Mouse (Mus musculus) spleen, postnatal 36 days (tissue): ENCODE measurements around the gene Uba7.

Experiments
- DNase-seq, 2 experiments: peaks; one replicate each; pipeline ENCODE4 v3.0.0; 2022; ENCODE audit warnings: low spot score in 2 of 2, mixed read lengths in 1 of 2

Gene Uba7

DNA sequence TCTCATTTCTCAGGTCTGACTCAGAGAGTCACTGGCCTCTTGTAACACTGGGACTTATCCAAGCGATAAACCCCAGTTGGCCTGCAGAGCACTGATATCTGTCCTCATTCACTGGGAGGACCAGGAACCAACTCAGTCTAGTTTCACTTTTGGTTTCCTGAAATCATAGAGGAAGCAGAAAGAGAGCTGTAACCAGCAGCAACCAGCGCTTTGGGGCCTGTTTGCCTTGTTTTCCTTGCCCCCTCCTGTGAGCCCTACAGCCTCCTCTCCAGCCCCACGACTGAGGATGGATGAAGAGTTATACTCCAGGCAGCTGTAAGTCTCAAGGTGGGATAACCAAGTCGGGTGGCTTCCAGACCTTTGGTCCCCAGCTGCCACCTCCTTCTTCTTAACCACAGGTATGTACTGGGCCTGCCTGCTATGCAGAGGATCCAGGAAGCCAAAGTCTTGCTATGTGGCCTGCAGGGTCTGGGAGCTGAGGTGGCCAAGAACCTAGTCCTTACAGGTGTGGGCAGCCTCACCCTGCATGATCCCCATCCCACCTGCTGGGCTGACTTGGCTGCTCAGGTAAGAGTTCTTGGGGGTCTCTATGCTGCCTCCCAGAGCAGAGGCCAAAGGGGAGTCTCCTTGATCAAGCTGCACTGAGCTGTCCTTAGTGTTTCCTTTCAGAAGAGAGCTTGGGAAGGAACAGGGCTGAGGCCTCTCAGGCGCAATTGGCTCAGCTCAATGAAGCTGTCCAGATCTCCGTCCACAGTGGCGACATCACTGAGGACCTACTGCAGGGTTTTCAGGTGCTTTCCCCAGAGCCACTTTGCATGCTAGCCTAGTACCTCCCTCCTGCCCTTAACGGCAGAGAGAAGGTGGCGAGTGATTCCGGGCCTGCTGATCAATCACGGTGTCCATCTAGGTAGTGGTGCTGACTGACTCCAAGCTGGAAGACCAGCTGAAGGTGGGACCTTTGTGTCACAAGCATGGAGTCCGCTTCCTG, at the start of gene Uba7:
Gene Uba7 (plus strand): TSS at position 107 of the 988 bp plus-strand sequence.
- peak; percentile 69 to 79 for DNase-seq

DNA sequence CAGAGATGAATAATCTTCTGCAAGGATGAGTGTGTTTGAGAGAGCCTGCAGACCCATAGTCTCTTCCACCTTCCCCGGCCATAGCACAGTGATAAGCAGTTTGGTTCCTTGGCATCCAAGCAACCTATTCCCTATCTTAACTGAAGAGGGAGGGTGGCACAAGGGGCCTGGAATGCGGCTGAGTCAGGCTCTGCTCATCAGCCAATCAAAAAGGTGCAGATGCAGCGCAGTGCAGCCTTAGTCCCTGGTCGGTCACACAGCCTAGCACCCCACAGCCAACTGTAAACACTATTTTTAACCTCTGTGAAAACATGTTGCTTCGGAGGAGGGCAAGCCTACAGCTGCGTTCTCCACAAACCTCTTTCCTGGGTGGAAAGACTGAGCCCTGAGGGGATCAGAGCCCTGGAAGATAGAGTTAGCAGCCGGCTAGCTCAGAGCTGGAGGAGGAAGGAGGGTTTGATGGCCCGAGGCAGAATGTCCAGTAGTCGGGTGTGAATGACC, 48.3 kb upstream of the Uba7 start:
- DNase-seq: no peak

DNA sequence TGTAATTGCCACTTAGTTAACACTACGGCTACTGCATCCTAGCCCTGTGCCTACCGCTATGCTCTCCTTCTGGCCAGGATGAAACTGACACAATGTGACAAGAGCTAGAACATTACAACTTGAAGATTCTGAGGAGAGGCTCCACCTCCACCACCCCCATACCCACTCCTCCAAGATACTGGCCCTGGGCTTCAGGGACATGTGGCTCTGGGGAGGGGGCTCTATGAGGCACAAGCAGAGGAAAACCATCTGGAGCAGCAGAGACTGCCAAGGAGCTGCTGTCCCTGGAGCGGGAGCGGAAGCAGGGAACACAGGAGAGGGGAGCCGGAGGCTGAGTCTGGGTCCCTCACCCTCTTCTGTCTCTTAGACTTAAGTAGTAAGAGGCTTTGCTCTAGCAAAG, 47.6 kb upstream of the Uba7 start:
- no peak for DNase-seq

DNA sequence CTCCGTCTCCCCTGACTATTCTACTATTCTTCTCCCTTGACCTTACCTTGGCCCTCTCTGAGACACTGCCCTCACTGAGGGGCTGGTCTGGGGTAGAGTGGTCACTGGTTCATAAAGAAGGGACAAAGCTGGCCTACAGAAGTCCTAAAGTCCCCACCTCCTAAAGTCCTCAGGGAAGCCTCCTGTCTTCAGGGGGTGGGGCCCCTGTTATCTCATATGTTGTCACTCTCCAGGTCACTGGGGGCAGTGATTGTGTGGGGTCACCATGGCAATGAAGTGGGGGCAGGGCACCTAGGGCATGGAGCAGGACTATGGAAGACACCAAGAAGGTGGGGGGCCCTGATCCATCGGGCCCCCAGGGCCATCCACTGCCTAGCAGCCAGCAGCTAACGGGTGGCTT, 47.1 kb upstream of the Uba7 start, which contains the start of gene Actl11:
Gene Actl11 (plus strand): TSS at position 301 of the 400 bp plus-strand sequence.
- no peak for DNase-seq

DNA sequence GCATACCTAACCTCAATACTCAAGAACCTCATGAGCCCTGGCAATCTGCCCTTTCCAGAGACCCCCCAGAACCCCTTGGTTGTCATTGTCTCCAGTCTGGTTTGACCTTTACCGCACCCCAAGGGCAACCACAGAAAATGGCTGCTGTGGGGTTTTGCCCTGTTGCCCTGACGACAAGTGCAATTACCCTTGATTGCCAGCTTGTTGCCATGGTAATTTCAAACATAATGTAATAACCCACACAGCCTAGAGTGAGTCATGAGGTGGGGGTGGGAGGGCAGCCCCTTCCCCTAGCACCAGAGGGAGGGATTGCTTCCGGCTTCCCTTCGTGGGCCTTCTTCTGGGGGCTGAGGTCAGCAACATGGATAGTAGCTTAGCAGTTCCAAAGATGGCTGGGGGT, 43.1 kb upstream of the Uba7 start:
- DNase-seq: no peak

DNA sequence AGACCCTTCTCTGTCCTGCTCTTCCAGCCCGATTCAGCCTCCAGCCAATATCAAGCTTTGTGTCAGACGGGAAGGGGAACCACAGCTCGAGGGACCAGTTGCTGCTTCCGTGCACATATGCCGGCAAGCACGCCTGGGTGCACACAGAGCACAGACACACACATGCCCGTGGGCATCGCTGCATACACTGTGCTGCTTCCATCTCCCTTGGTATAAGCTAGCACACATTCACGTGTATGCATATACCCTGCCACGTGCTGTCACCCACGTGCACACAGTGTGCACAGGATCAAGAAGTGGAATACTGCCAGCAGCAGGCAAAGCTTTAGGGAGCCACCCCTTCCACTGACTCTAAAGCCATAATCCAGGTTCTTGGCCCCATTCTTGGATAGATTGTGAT, 41.2 kb upstream of the Uba7 start:
- DNase-seq: no peak

DNA sequence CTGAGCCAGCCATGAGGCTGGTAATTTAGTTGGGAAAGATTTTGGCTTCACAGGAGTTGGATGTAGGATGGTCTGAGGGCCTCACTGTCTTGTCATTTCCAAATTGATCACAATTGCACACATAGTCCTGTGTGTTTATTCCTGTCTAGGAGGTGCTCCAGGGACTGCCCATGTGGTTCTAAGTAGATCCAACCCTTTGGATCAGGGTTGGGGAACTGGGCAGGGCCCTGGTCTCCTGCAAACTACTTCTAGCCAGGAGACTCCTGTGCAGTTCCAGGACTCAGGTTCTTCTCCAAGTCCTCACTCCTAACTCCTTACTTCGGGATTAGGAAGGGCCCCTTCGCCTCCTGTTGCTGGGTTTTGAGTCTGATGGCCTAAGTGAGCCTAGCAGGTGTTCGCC, 39.9 kb upstream of the Uba7 start, which contains the start of gene Camkv:
Gene Camkv (plus strand): TSS at position 301 of the 400 bp plus-strand sequence.
- no peak for DNase-seq

DNA sequence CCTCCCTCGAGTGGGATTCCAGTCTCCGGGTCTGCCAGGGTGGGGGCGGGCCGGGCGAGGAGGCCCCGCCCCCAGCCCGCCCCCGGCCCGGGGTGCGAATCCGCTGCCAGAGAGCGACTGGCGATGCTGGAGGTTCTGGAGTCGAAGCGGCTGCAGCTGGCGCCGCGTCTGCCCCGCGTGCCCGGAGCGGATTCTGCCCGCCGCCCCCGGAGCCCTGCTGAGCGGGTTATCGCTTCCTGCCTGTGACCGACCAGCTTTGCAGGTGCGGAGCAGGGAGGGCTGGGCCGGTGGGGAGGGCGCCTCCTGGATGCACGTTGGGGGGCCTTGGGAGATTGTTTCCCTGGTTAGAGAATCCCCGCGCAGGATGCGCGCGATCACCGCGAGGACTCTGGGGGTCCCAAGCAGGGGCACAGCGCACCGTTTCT, 39.5 kb upstream of the Uba7 start:
- DNase-seq: peak in 1 of 2 experiments; percentile 24

DNA sequence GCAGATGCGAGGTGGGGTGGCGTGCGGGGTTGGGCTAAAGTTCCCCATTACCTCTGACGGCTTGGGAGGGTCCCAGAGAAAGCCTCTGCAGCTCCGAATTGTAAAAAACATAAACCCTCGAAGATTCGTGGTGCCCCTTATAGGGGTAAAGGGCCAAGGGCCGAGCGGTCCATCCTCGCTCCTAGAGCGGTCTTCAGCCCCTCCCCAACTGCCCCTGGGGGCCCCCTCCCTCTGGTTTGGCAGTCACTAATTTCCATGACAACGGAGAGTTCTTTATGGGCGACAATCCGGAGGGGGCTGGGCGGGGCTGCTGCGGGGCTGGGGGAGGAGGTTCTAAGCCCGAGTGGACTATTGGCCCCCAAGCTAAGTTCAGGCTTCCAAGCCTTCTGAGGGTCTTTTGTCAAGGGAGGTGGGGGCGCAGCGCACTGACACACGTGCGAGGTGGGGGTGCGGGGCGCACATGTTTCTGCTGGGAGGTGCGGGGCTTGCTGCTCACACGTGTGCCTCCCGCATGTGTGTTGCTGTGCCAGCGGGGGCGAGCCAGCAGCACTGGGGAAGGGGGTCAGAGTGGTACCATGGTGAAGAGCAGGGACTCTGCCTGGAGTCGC, 39.0 kb upstream of the Uba7 start:
- no peak for DNase-seq

DNA sequence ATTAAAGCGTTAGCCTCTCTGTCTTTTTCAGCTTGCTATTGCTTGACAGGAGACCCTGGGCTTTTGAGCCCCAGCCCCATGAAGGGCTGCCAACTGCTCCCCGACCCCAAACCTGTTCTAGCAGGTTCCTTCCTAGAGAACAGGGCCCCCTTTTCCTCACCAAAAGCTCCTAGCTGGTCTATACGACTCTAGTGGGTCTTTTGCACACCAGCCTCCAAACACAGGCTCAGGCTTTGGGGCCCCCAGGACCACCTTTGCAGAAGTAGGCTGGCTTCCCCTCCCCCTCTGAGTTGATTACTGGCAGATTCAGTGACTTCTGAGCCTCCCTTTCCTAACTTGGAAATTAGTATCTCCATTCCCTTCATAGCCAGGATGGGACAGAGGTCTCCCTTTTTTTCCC, 38.5 kb upstream of the Uba7 start:
- DNase-seq: no peak

DNA sequence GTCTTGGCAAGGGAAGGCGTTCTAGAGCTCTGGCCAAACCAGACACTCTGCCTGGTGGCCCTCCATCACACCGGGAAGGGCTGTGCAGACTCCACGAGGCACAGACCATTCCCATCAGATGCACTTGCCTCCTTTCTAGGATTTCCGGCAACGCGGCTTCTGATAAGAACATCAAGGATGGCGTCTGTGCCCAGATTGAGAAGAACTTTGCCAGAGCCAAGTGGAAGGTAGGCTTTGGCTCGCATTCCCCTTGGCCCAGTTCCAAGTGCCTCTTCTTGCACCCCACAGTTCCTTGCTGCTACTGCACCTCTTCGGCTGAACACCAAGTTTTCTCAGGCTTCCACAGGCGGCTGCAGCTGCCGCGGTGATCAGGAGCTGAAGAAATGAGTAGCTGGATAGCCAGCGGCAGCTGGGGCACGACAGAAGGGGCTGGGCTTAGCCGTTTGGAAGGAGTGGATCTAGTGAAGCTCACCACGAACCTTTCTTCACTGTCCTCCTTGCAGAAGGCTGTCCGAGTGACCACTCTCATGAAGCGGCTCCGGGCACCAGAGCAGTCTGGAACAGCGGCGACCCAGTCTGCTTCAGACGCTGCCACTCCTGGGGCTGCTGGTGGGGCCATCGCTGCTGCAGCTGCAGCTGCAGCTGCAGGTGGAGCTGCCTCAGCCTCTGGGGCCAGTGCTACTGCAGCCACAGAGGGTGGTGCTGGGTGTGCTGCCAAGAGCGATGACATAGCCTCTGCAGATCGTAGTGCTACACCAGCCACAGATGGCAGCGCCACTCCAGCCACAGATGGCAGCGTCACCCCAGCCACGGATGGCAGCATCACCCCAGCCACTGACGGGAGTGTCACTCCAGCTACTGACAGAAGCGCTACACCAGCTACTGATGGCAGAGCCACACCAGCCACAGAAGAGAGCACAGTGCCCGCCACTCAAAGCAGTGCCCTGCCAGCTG, 27.8 kb upstream of the Uba7 start:
- no peak for DNase-seq

DNA sequence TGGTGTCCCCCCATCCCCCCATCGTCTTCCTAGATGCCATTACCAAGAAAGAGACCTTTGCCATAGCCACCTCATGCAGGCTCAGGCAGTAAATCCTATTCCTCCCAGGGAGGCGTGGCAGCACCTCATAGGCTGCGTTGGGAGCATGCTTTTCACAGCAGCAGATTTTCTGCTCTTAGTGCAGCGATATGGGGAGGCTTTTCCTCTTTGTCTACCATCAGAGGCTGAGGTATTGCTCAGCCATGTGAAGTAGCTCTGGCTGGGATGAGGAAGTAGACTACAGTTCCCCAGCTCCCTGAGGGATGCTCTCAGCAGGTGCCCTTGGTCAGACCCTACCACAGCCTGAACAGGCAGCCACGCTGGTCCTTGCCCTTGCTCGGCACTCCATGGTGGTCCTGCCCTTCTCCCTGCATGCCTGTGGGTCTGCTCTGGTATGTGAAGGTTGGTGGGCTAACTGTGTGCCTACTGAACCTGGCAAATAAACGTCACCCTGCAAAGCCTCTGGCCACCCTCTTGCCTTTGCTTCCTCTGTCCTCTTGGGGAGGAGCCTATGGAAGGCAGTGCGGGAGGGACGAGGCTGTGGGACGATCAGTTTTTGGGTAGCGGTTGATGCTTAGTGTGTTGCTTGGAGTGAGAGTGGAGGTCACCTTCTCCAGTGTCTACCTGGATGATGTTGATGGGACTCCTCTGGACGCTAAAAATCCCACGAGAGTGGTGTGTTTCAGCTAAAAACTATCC, 26.0 kb upstream of the Uba7 start:
- no peak for DNase-seq

DNA sequence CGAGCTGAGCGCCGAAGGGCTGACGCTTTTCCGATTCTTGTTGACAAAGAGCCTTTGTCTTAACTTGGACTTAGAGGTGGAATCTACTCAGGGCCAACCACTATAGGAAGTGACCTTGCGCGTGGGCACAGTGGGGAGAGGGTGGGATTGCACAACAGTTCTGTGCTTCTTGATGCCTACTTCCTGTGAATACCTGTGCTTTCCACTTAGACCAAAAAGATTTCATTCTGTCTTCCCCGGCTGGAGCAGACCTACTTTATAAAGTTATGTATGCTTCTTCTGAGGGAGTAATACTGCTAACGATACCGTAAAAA, 25.4 kb upstream of the Uba7 start, which contains the start of gene Traip:
Gene Traip (plus strand): TSS at position 215 of the 314 bp plus-strand sequence.
- no peak for DNase-seq

DNA sequence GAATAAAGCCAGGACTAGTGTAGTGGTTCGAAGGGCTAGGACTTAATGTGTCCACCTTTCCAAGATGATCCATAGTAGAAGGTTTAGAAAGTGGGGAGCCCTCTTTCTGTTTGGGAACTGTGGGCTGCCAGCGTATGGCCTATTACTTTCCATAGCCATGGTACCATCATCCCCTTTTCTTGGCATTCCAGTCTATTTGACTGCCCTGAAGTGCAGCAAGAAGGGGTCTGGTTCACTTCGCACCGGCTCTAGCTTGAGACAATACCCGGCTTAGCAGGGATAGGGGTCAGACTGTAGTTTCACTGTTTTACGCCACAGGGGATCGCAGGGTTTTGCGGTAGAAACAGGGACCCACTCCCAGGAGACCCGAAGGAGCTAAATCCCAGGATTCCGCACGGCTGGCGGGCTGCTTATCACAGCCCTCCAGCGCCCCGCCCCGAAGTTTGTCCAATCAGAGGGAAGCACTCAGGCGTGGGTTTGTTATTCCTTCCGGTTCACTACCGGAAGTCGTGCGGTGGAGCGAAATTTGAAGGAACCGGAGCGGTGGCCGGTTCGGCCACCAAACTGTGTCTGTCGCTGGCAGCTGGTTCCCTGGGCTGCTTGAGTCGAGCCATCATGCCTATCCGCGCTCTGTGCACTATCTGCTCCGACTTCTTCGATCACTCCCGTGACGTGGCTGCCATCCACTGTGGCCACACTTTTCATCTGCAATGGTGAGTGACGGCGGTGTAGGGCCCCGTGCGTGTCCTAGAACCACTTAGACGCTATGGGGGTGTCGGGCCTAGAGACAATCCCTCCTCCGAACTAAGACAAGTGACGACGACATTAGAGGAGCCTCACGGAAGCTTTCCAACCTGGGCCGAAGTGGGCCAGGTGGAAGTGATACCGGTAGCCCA, 24.6 kb upstream of the Uba7 start:
- DNase-seq: peak; percentile 85 to 90

DNA sequence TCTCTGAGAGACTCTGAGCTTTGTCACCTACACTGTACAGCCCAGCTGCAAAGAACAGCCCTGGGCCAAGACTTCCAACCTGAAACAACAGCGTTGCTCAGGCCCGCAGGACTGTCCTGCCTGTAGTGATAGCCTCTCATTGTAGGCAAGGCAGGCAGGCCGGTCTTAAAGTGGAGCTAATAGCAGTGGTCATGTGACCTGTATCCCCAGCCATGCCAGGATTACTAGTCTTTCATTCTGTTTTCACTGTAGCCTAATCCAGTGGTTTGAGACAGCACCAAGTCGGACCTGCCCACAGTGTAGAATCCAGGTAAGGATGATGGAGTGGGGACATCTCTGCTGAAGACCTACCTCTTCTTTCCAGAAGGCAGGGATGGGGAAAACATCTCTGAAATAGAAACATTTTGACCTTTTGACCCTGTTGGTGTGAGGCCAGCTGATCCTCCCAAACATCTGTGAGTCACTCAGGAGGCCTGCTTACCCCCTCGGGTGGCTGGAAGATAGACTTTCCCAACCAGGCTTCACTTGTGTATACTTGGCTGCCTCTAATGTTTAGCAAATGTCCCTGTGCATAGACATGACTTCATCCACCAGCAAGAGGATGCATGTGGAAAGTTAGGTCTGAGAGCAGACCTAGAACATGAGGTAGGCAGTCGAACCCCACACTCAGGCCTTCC, 19.6 kb upstream of the Uba7 start:
- no peak for DNase-seq

DNA sequence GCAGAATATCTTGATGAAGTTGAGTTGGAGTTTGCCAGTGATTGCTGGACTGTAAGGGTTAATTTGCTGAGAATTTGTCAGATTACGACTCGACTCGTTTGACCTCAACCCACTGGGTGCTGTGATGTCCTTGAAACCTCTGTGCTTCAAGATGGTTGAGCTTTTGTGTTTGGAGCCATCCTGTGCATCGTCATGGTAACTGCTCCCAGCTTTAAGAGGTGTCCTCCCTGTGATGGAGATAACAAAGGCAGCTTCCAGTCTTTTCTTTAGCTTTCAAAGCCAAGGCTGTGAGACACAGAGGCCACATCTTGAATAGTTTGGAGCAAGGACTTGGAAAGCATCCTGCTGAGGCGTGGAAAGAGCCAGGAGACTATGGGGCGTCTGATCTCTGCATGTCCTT, 18.2 kb upstream of the Uba7 start:
- DNase-seq: no peak

DNA sequence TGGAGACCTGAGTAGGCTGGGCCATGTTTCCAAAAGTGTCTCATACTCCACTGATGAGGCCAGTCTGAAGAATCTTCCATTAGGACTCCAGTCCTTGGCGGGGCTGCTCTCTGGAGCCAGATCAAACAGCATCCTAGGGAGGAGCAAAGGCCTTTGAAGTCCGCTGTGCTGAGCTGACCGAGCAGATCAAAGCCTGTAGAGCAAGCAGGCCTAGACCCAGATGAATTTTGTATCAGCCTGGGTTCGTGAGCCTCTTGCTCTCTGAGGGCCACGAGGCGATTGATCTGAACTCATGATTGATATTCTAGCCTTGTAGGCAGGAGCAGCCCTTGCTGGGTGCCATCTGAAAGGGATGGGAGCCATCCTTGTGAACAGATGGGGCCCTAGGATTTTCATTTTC, 15.4 kb upstream of the Uba7 start:
- no peak for DNase-seq

DNA sequence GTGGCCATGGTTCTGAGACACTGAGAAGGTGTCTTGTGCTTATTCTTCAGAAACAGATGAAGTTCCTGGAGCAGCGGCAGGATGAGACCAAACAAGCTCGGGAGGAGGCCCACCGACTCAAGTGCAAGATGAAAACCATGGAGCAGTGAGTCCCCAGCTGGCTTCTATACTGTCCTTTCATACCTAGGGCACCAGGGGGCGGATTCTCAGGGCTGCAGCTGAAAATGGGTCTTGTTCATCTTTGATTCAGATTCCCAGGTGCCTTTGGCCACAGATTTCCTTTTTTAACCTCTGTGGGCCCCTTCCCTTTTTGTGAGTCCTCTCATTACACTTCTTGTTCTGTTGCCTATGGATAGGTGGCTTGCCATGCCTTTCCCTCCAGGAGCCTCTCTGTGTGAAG, 14.4 kb upstream of the Uba7 start:
- no peak for DNase-seq

DNA sequence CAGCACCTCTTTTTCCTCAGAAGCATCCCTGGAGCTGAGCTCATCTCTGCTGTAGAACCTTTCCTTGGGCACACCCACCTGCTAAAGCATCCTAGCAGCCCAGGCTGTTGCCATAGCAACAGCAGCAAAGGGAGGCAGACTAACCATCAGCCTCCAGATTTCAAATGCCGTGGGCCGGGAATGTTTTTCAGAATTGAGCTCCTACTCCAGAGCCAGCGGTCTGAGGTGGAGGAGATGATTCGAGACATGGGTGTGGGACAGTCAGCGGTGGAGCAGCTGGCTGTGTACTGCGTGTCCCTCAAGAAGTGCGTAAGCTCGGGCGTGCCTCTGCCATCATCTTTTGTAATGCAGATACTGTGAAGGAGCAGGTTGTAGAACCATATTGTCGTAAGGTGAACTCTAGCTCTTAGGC, 13.9 kb upstream of the Uba7 start:
- DNase-seq: no peak
